Mouse (Mus musculus) thymus, adult 2 months (tissue): ENCODE results near the gene Hipk1.

Source experiments
- CTCF ChIP-seq: fragments of 200-500 bp; IDR thresholded peaks from 2 replicates; pipeline ENCODE4 v1.5.1; 2012; ENCODE audit warnings: mild to moderate bottlenecking, control low read depth, low read length, moderate library complexity, borderline replicate concordance; ENCODE audit not compliant: control insufficient read depth, poor library complexity, insufficient read depth; ENCODE audit errors: extremely low read depth
- POLR2A ChIP-seq: fragments of 200-500 bp; IDR thresholded peaks from 2 replicates; pipeline ENCODE4 v1.6.1; 2012; ENCODE audit warnings: mild to moderate bottlenecking, low read length, control low read depth, moderate library complexity; ENCODE audit not compliant: control insufficient read depth, poor library complexity, insufficient read depth; ENCODE audit errors: extremely low read depth

DNA sequence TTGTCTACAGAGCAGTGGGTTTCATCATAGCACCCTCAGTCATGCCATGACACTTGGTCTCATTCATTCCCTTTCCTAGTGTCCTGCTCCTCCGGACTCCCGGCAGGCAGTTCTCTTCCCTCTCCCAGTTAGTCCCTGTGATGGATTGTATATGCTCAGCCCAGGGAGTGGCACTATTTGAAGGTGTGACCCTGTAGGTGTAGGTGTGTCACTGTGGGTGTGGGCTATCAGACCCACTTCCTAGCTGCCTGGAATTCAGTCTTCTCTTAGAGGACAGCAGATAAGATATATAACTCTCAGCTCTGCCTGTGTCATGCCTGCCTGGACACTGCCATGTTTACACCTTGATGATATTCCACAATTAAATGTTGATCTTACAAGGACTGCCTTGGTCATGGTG, 34.4 kb downstream of the Hipk1 start:
- TF ChIP-seq CTCF, result no peak
- TF ChIP-seq POLR2A, result no peak
